Mouse (Mus musculus) left cerebral cortex, adult 2 months (tissue): ENCODE results near the gene Adamts7. TPM values are rescaled to one million over a fixed set of nuclear protein-coding genes. Genes with fewer than 3 reads are reported as not detected.

Experiments
- DNase-seq, 2 experiments: peaks; one replicate each; pipeline ENCODE4 v3.0.0; 2021 to 2022; ENCODE audit warnings: low spot score in 2 of 2, mixed read lengths in 1 of 2; ENCODE audit errors: extremely low spot score in 1 of 2
- H3K27ac ChIP-seq: fragments of 200-600 bp; 2 replicates; pipeline ENCODE4 v1.8.1; 2022
- H3K4me3 ChIP-seq: fragments of 200-600 bp; 2 replicates; pipeline ENCODE4 v1.8.1; 2022
- CTCF ChIP-seq: fragments of 200-600 bp; IDR thresholded peaks from 2 replicates; pipeline ENCODE4 v1.8.1; 2022; ENCODE audit warnings: antibody characterized with exemption, mild to moderate bottlenecking, moderate library complexity
- intact Hi-C: fragments of 180-260 bp; cut with DNase I; formaldehyde crosslinking; loops from one replicate; pipeline ENCODE4 v1.15.1; 2025
- total RNA-seq, 2 experiments: library from RNA; stranded (reverse); gene quantifications; 2 replicates each; pipeline ENCODE4 v1.2.3; 2021

The Adamts7 gene
- total RNA-seq, 2 experiments from 2014 or later: 0.29 to 0.63 TPM

GRCm38 (mm10) chr9:90164670-90165453, 2.0 kb downstream of the Adamts7 start:
- H3K4me3 ChIP-seq: no peak overlapping the region
- TF ChIP-seq CTCF: peak; percentile 23
- H3K27ac ChIP-seq: no peak overlapping the region
- DNase-seq: no peak
- intact Hi-C loops: no loop called here

DNA sequence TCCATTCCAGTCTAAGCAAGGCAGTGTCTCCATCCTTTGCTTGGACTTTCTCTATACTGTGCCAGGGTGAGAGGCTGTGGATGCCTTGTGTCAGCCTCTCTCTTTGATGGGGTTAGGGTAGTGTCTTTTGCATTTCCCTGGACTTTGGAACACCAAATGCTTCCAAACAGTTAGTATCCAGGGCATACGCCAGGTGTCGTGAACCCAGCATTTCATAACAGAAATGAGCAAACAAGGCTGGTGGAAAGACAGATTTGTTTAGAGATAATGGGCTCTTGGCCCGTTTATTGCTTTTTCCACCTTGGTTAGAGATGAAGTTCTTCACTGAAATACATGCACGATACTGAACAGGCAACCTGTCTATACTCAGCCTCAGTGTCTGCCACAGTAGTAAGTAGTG, 2.7 kb downstream of the Adamts7 start:
- TF ChIP-seq CTCF: no peak
- no peak for DNase-seq
- intact Hi-C loops: no loop called here
- Histone ChIP-seq H3K27ac (no peak overlapping the region), H3K4me3 (no peak overlapping the region)

- Histone ChIP-seq H3K27ac (no peak overlapping the region), H3K4me3 (no peak overlapping the region)
- TF ChIP-seq CTCF: no peak; the same call in 1 of the 2 replicates
- intact Hi-C loops: no loop called here
- no peak for DNase-seq
Observed at GRCm38 (mm10) chr9:90166615-90167014, 3.7 kb downstream of the Adamts7 start.

- H3K4me3 ChIP-seq: no peak overlapping the region
- TF ChIP-seq CTCF: no peak
- DNase-seq: no peak
- H3K27ac ChIP-seq: no peak overlapping the region
- intact Hi-C loops: no loop called here
Observed at GRCm38 (mm10) chr9:90169965-90170364, 7.1 kb downstream of the Adamts7 start.

DNA sequence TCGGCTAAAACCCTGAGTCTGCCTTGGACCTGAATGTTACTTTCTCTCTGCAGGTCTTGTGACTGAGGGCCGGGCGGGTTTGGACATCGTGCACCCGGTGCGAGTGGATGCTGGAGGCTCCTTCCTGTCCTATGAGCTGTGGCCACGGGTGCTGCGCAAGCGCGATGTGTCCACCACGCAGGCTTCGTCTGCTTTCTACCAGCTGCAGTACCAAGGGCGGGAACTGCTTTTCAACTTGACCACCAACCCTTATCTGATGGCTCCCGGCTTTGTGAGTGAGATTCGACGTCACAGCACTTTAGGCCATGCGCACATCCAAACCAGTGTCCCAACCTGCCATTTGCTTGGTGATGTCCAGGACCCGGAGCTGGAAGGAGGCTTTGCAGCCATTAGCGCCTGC, 8.6 kb downstream of the Adamts7 start:
- no peak overlapping the region for H3K27ac ChIP-seq
- no peak for DNase-seq
- no peak overlapping the region for H3K4me3 ChIP-seq
- intact Hi-C loops: no loop called here
- TF ChIP-seq CTCF: no peak

GRCm38 (mm10) chr9:90172528-90173321, 9.9 kb downstream of the Adamts7 start:
- no peak for TF ChIP-seq CTCF
- H3K27ac ChIP-seq: no peak overlapping the region
- DNase-seq: no peak
- intact Hi-C loops: no loop called here
- H3K4me3 ChIP-seq: no peak overlapping the region

GRCm38 (mm10) chr9:90173330-90173729, 10.5 kb downstream of the Adamts7 start:
- no peak for DNase-seq
- intact Hi-C loops: no loop called here
- no peak for TF ChIP-seq CTCF
- Histone ChIP-seq H3K4me3 (no peak overlapping the region), H3K27ac (no peak overlapping the region)

GRCm38 (mm10) chr9:90179409-90179808, 16.5 kb downstream of the Adamts7 start:
- no peak for TF ChIP-seq CTCF
- Histone ChIP-seq H3K4me3 (no peak overlapping the region), H3K27ac (no peak overlapping the region)
- DNase-seq: no peak
- intact Hi-C loops: no loop called here

DNA sequence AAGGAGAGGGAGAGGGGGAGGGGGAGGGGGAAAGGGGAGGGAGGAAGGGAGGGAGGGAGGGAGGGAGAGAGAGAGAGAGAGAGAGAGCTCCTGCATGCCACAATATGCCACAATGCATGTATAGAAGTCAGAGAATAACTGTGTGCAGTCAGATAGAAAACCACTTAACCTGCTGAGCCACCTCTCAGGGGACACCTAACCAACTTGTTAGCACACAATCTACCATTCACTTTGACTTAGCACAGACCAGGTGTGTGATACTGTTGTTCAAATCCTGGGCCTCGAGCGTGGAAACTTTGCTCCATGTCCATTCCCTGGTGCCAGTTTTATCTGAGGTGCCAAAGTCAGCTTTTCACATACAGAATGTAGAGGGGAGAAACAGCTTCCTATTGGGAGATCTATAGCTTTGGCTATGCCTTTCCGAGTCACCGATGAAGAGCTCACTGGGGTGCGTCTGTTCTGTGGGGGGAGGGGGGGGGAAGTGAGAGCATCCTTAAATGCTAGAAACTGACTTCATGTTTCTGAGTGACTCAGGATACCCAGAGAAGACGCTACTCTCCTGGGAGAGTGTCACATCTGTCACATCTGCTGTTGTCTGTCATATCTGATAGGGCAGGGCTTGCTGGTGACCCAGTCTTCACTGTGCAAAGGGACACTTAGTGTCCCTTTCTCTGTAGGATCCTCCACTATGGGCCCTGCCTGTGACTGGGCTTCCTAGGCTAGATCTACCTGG, 19.0 kb downstream of the Adamts7 start:
- intact Hi-C loops: no loop called here
- no peak for TF ChIP-seq CTCF
- Histone ChIP-seq H3K4me3 (no peak overlapping the region), H3K27ac (no peak overlapping the region)
- DNase-seq: no peak

GRCm38 (mm10) chr9:90182636-90183421, 20.0 kb downstream of the Adamts7 start:
- no peak overlapping the region for H3K4me3 ChIP-seq
- no peak overlapping the region for H3K27ac ChIP-seq
- intact Hi-C loops: no loop called here
- no peak for DNase-seq
- TF ChIP-seq CTCF: no peak

DNA sequence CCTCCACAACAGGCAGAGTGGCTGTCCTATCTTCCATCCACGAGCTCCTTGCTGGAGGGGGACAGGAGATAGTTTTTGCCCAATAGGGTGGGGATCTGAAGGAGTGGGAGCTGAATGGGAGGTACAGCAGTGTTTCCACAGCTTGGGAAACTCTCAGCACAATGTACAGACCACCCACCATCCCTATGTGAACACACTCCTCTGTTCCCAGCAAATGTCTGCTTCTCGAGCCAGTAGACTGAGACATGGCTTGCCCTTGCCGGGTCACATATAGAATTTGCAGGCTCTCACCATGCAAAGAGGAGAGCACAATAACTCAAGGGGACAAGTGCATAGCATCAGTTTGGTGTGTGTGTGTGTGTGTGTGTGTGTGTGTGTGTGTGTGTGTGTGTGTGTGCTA, 20.7 kb downstream of the Adamts7 start:
- DNase-seq: no peak
- Histone ChIP-seq H3K27ac (no peak overlapping the region), H3K4me3 (no peak overlapping the region)
- TF ChIP-seq CTCF: no peak
- intact Hi-C loops: no loop called here
